Mouse (Mus musculus) erythroid progenitor cell, adult 5-6 weeks (primary cell): ENCODE measurements around the gene Vmn2r10. TPM values are rescaled to one million over a fixed set of nuclear protein-coding genes. Genes with fewer than 3 reads are reported as not detected.
"Not testable (repeated sequence)": the region's sequence is repeated elsewhere in the genome, so short reads cannot be mapped to it uniquely, and the experiment has no call there.

Experiments used
- ATAC-seq: replicated peaks from 2 replicates; pipeline ENCODE4 v1.8.0; 2016; ENCODE audit warnings: moderate number of reproducible peaks, mild to moderate bottlenecking, moderate TSS enrichment, inconsistent platforms; ENCODE audit not compliant: poor library complexity, low FRiP score, severe bottlenecking
- total RNA-seq, 2 experiments: library from RNA; stranded (forward) in 1 of 2; stranded (reverse) in 1 of 2; fragments of 150-400 nt in 1 of 2; fragments of 186-747, 209-891 nt in 1 of 2; gene quantifications; 2 replicates each; pipeline versions ENCODE4 v1.2.3 to v1.2.4; 2015 to 2017; ENCODE audit warnings: low replicate concordance in 2 of 2

The Vmn2r10 gene
- total RNA-seq (2015; ENCODE audit: low replicate concordance), result not detected in 2 replicates
- total RNA-seq (2017; ENCODE audit: low replicate concordance), result not detected in 2 replicates

GRCm38 (mm10) chr5:109006427-109006826, at the start of gene Vmn2r10:
Gene Vmn2r10 (minus strand): TSS chr5:109006527.
- not testable (repeated sequence) for ATAC-seq

GRCm38 (mm10) chr5:109055286-109055685, 49.0 kb upstream of the Vmn2r10 start:
- no peak for ATAC-seq

GRCm38 (mm10) chr5:109032591-109032990, 26.3 kb upstream of the Vmn2r10 start:
- ATAC-seq, result no peak

- ATAC-seq, result no peak
Observed at GRCm38 (mm10) chr5:108988924-108989323, 17.4 kb downstream of the Vmn2r10 start.

Other genes starting within 250 kb of the Vmn2r10 start
- gene Rnf212, start 231.5 kb downstream of the Vmn2r10 start, total RNA-seq (2015; ENCODE audit: low replicate concordance), result 7.1 and 9.7 TPM in 2 replicates
- gene Rnf212, start 231.5 kb downstream of the Vmn2r10 start, total RNA-seq (2017; ENCODE audit: low replicate concordance), result 13.5 and 16.0 TPM in 2 replicates
- not detected in 2 replicates for gene Tmed11, start 211.2 kb downstream of the Vmn2r10 start, total RNA-seq (2015; ENCODE audit: low replicate concordance)
- not detected in 2 replicates for gene Tmed11, start 211.2 kb downstream of the Vmn2r10 start, total RNA-seq (2017; ENCODE audit: low replicate concordance)
- gene Vmn2r8, start 197.7 kb downstream of the Vmn2r10 start, total RNA-seq (2015; ENCODE audit: low replicate concordance), result not detected in 2 replicates
- not detected in 2 replicates for gene Vmn2r8, start 197.7 kb downstream of the Vmn2r10 start, total RNA-seq (2017; ENCODE audit: low replicate concordance)
- gene Vmn2r9, start 153.9 kb downstream of the Vmn2r10 start, total RNA-seq (2015; ENCODE audit: low replicate concordance), result not detected in 2 replicates
- under 0.01 TPM in 1 of 2 replicates, not detected in the other for gene Vmn2r9, start 153.9 kb downstream of the Vmn2r10 start, total RNA-seq (2017; ENCODE audit: low replicate concordance)
- gene Vmn2r11, start 53.0 kb upstream of the Vmn2r10 start, total RNA-seq (2015; ENCODE audit: low replicate concordance), result not detected in 2 replicates
- gene Vmn2r11, start 53.0 kb upstream of the Vmn2r10 start, total RNA-seq (2017; ENCODE audit: low replicate concordance), result not detected in 2 replicates
- not detected in 2 replicates for gene Vmn2r12, start 91.4 kb upstream of the Vmn2r10 start, total RNA-seq (2015; ENCODE audit: low replicate concordance)
- gene Vmn2r12, start 91.4 kb upstream of the Vmn2r10 start, total RNA-seq (2017; ENCODE audit: low replicate concordance), result not detected in 2 replicates
- gene Vmn2r13, start 185.7 kb upstream of the Vmn2r10 start, total RNA-seq (2015; ENCODE audit: low replicate concordance), result not detected in 2 replicates
- not detected in 2 replicates for gene Vmn2r13, start 185.7 kb upstream of the Vmn2r10 start, total RNA-seq (2017; ENCODE audit: low replicate concordance)
- gene Vmn2r14, start 218.2 kb upstream of the Vmn2r10 start, total RNA-seq (2015; ENCODE audit: low replicate concordance), result not detected in 2 replicates
- not detected in 2 replicates for gene Vmn2r14, start 218.2 kb upstream of the Vmn2r10 start, total RNA-seq (2017; ENCODE audit: low replicate concordance)